Mouse (Mus musculus) kidney, embryonic 16.5 days (tissue): ENCODE results near the gene Zpbp2. TPM values are rescaled to one million over a fixed set of nuclear protein-coding genes. Genes with fewer than 3 reads are reported as not detected.

Experiments
- ATAC-seq: fragments of 200-750 bp; cut with Nextera tagmentation; 2 replicates; pipeline ENCODE4 v1.8.0; 2017; ENCODE audit warnings: moderate TSS enrichment; ENCODE audit not compliant: low FRiP score, low TSS enrichment
- H3K27ac ChIP-seq: fragments of 300-500 bp; sonication (generic); 2 replicates; pipeline ENCODE4 v1.5.1; 2014; ENCODE audit warnings: low read length
- H3K27me3 ChIP-seq: fragments of 300-500 bp; sonication (generic); 2 replicates; pipeline ENCODE4 v1.6.1; 2014; ENCODE audit warnings: low read length, control low read depth, mixed read lengths; ENCODE audit not compliant: insufficient read depth
- H3K36me3 ChIP-seq: fragments of 300-500 bp; sonication (generic); 2 replicates; pipeline ENCODE4 v1.6.1; 2014; ENCODE audit warnings: low read length, control low read depth, mixed read lengths; ENCODE audit not compliant: insufficient read depth
- H3K4me1 ChIP-seq: fragments of 300-500 bp; sonication (generic); 2 replicates; pipeline ENCODE4 v1.6.1; 2014; ENCODE audit warnings: low read length, control low read depth, mixed read lengths; ENCODE audit not compliant: insufficient read depth
- H3K4me2 ChIP-seq: fragments of 300-500 bp; sonication (generic); replicated peaks from 2 replicates; pipeline ENCODE4 v1.6.1; 2014; ENCODE audit warnings: low read depth, low read length
- H3K4me3 ChIP-seq: fragments of 300-500 bp; sonication (generic); 2 replicates; pipeline ENCODE4 v1.5.1; 2014; ENCODE audit warnings: mild to moderate bottlenecking, low read length
- H3K9ac ChIP-seq: fragments of 300-500 bp; sonication (generic); replicated peaks from 2 replicates; pipeline ENCODE4 v1.6.1; 2014; ENCODE audit warnings: low read length
- H3K9me3 ChIP-seq: fragments of 300-500 bp; sonication (generic); 2 replicates; pipeline ENCODE4 v1.6.1; 2016; ENCODE audit warnings: low read length, control low read depth
- WGBS: fragments of 180-500 bp; shearing (Covaris S2); extraction: QIAGEN DNeasy Blood & Tissue Kit; methylation state at CpG from one replicate; pipeline ENCODE4 v1.1.7; 2014; 5-methylcytosine and 5-hydroxymethylcytosine counted together
- polyA plus RNA-seq: library from polyadenylated mRNA; unstranded; fragments of >200 nt; fragmentation: Nextera tagmentation; extraction: Ambion mirVana; gene quantifications from 2 replicates; pipeline ENCODE4 v1.2.1, GENCODE M21; 2015

The Zpbp2 gene
- polyA plus RNA-seq, 1 experiment from 2014 or later = 0.87 TPM

GRCm38 (mm10) chr11:98537480-98538034 lies 13.3 kb upstream of the Zpbp2 start:
- H3K4me1 ChIP-seq = no peaks in the 10 kb centered on the region
- no peaks in the 10 kb centered on the region for H3K36me3 ChIP-seq
- no peak overlapping the region for H3K4me2 ChIP-seq
- 0 out of 2 replicates have a peak, but pooled peaks cover 2% of the 10 kb centered on the region for H3K9me3 ChIP-seq
- H3K4me3 ChIP-seq = no peak overlapping the region
- no peak for ATAC-seq
- H3K27me3 ChIP-seq = peaks cover 11% of the 10 kb centered on the region
- H3K9ac ChIP-seq = no peak overlapping the region
- H3K27ac ChIP-seq = no peak overlapping the region

GRCm38 (mm10) chr11:98540319-98540718 lies 10.6 kb upstream of the Zpbp2 start:
- Histone ChIP-seq H3K4me2 (no peak overlapping the region), H3K27me3 (peaks cover 27% of the 10 kb centered on the region), H3K9ac (no peak overlapping the region), H3K27ac (no peak overlapping the region), H3K4me1 (no peaks in the 10 kb centered on the region), H3K9me3 (0 out of 2 replicates have a peak, but pooled peaks cover 2% of the 10 kb centered on the region), H3K4me3 (no peak overlapping the region), H3K36me3 (no peaks in the 10 kb centered on the region)
- no peak for ATAC-seq
- 77% methylated on average over 5 of the region's 5 CpGs for WGBS

GRCm38 (mm10) chr11:98542553-98542952 lies 8.3 kb upstream of the Zpbp2 start:
- no peak for ATAC-seq
- Histone ChIP-seq H3K27ac (no peak overlapping the region), H3K9ac (no peak overlapping the region), H3K27me3 (peaks cover 46% of the 10 kb centered on the region), H3K36me3 (no peaks in the 10 kb centered on the region), H3K9me3 (0 out of 2 replicates have a peak, but pooled peaks cover 2% of the 10 kb centered on the region), H3K4me3 (no peak overlapping the region), H3K4me2 (no peak overlapping the region), H3K4me1 (no peaks in the 10 kb centered on the region)
- WGBS = 71% methylated on average over 8 of the region's 8 CpGs

GRCm38 (mm10) chr11:98543414-98543813 lies 7.5 kb upstream of the Zpbp2 start:
- H3K36me3 ChIP-seq = no peaks in the 10 kb centered on the region
- no peak overlapping the region for H3K4me3 ChIP-seq
- 0 out of 2 replicates have a peak, but pooled peaks cover 2% of the 10 kb centered on the region for H3K9me3 ChIP-seq
- H3K4me2 ChIP-seq = no peak overlapping the region
- WGBS = 86% methylated on average over 1 of the region's 1 CpGs
- peaks cover 54% of the 10 kb centered on the region for H3K27me3 ChIP-seq
- H3K4me1 ChIP-seq = no peaks in the 10 kb centered on the region
- ATAC-seq = no peak
- no peak overlapping the region for H3K27ac ChIP-seq
- no peak overlapping the region for H3K9ac ChIP-seq

- Histone ChIP-seq H3K9ac (peak overlapping the region; percentile 63), H3K27ac (no peak overlapping the region), H3K9me3 (0 out of 2 replicates have a peak, but pooled peaks cover 2% of the 10 kb centered on the region), H3K4me2 (peak overlapping the region; percentile 71), H3K36me3 (no peaks in the 10 kb centered on the region), H3K4me3 (peak overlapping the region; percentile 46), H3K4me1 (no peaks in the 10 kb centered on the region), H3K27me3 (peaks cover 63% of the 10 kb centered on the region)
- ATAC-seq = no peak
- 5% methylated on average over 16 of the region's 16 CpGs for WGBS
These were observed 5.8 kb upstream of the Zpbp2 start for GRCm38 (mm10) chr11:98544890-98545677.

GRCm38 (mm10) chr11:98545711-98546231 lies 5.1 kb upstream of the Zpbp2 start, which contains the start of gene Ikzf3:
Gene Ikzf3, minus strand, starts transcription at chr11:98546031.
- no peaks in the 10 kb centered on the region for H3K36me3 ChIP-seq
- H3K4me2 ChIP-seq = peak within 1 kb of the TSS; percentile 71
- H3K4me3 ChIP-seq = peak within 1 kb of the TSS; percentile 46
- H3K4me1 ChIP-seq = no peaks in the 10 kb centered on the region; the same call in 1 of the 2 replicates
- H3K9me3 ChIP-seq = no peaks in the 10 kb centered on the region
- peaks cover 65% of the 10 kb centered on the region for H3K27me3 ChIP-seq
- 1% methylated on average over 58 of the region's 58 CpGs for WGBS
- peak within 1 kb of the TSS; percentile 63 for H3K9ac ChIP-seq
- no peak within 1 kb of the TSS for H3K27ac ChIP-seq
- ATAC-seq = peak; percentile 46; the same call in 1 of the 2 replicates

- H3K9me3 ChIP-seq = no peaks in the 10 kb centered on the region
- no peak overlapping the region for H3K4me2 ChIP-seq
- H3K4me3 ChIP-seq = no peak overlapping the region
- peaks cover 4% of the 10 kb centered on the region; the same call in 1 of the 2 replicates for H3K4me1 ChIP-seq
- no peak overlapping the region for H3K9ac ChIP-seq
- 45% methylated on average over 12 of the region's 12 CpGs for WGBS
- no peak overlapping the region for H3K27ac ChIP-seq
- peaks cover 62% of the 10 kb centered on the region for H3K27me3 ChIP-seq
- ATAC-seq = no peak
- no peaks in the 10 kb centered on the region for H3K36me3 ChIP-seq
These were observed 4.2 kb upstream of the Zpbp2 start for GRCm38 (mm10) chr11:98546529-98547307.

GRCm38 (mm10) chr11:98547308-98547693 lies 3.6 kb upstream of the Zpbp2 start:
- Histone ChIP-seq H3K27me3 (peaks cover 56% of the 10 kb centered on the region), H3K36me3 (no peaks in the 10 kb centered on the region), H3K9ac (no peak overlapping the region), H3K4me2 (no peak overlapping the region), H3K4me3 (no peak overlapping the region), H3K9me3 (no peaks in the 10 kb centered on the region), H3K27ac (no peak overlapping the region), H3K4me1 (peaks cover 5% of the 10 kb centered on the region; the same call in 1 of the 2 replicates)
- 64% methylated on average over 3 of the region's 3 CpGs for WGBS
- ATAC-seq = no peak

GRCm38 (mm10) chr11:98549363-98549762 lies 1.5 kb upstream of the Zpbp2 start:
- H3K4me1 ChIP-seq = peaks cover 5% of the 10 kb centered on the region; the same call in 1 of the 2 replicates
- no peak overlapping the region for H3K9ac ChIP-seq
- no peaks in the 10 kb centered on the region for H3K36me3 ChIP-seq
- no peak for ATAC-seq
- no peak overlapping the region for H3K4me3 ChIP-seq
- no peaks in the 10 kb centered on the region for H3K9me3 ChIP-seq
- no peak overlapping the region for H3K4me2 ChIP-seq
- no peak overlapping the region for H3K27ac ChIP-seq
- H3K27me3 ChIP-seq = peaks cover 40% of the 10 kb centered on the region
- 67% methylated on average over 4 of the region's 4 CpGs for WGBS
